Mouse (Mus musculus) mesoderm, embryonic 11.5 days (tissue): Measurements from ENCODE around the gene Hoxa6.
A peak's percentile ranks its signal among the peaks of the same experiment; 100 is the strongest.

Source experiments
- DNase-seq: peaks from one replicate; pipeline ENCODE4 v3.0.0-alpha.2; 2012; ENCODE audit warnings: low read depth, low spot score

Hoxa6 gene

GRCm38 (mm10) chr6:52164626-52165440 lies 43.7 kb downstream of the Hoxa6 start, which contains the start of gene Hoxa2:
TSS of gene Hoxa2 (minus strand) at chr6:52164831.
- DNase-seq: peak; percentile 87

- DNase-seq: peak; percentile 85
Measured at GRCm38 (mm10) chr6:52164051-52164625, 44.4 kb downstream of the Hoxa6 start.

GRCm38 (mm10) chr6:52163366-52164031 lies 45.0 kb downstream of the Hoxa6 start:
- no peak for DNase-seq

GRCm38 (mm10) chr6:52162611-52163365 lies 45.7 kb downstream of the Hoxa6 start:
- DNase-seq: no peak

- no peak for DNase-seq
Measured at GRCm38 (mm10) chr6:52162093-52162380, 46.5 kb downstream of the Hoxa6 start.

GRCm38 (mm10) chr6:52161336-52162092 lies 47.0 kb downstream of the Hoxa6 start:
- DNase-seq: no peak

GRCm38 (mm10) chr6:52160511-52161335 lies 47.8 kb downstream of the Hoxa6 start:
- DNase-seq: peak; percentile 89

- DNase-seq: no peak
Measured at GRCm38 (mm10) chr6:52159979-52160378, 48.5 kb downstream of the Hoxa6 start.

GRCm38 (mm10) chr6:52159164-52159761 lies 49.3 kb downstream of the Hoxa6 start:
- no peak for DNase-seq

GRCm38 (mm10) chr6:52158276-52159051 lies 50.1 kb downstream of the Hoxa6 start, which contains the start of gene Hoxa1:
TSS of gene Hoxa1 (minus strand) at chr6:52158317.
- DNase-seq: peak; percentile 93

- DNase-seq: no peak
Measured at GRCm38 (mm10) chr6:52157466-52158275, 50.9 kb downstream of the Hoxa6 start.

- DNase-seq: no peak
Measured at GRCm38 (mm10) chr6:52156551-52157200, 51.8 kb downstream of the Hoxa6 start.
